Mouse (Mus musculus) G1E (cell line): Measurements from ENCODE around the gene Tinf2.

Experiments used
- CTCF ChIP-seq: IDR thresholded peaks from 2 replicates; pipeline ENCODE4 v1.5.1; 2012; ENCODE audit warnings: low read depth, low read length, inconsistent platforms, mixed read lengths
- GATA1 ChIP-seq: IDR thresholded peaks from 2 replicates; pipeline ENCODE4 v1.6.1; 2012; ENCODE audit warnings: borderline replicate concordance, low read length, inconsistent platforms, mixed read lengths
- POLR2AphosphoS5 ChIP-seq: IDR thresholded peaks from 2 replicates; pipeline ENCODE4 v1.6.1; 2012; ENCODE audit warnings: low read depth, low read length, inconsistent platforms; ENCODE audit not compliant: insufficient replicate concordance
- TAL1 ChIP-seq: conservative IDR thresholded peaks from 2 replicates; pipeline ENCODE4 v1.6.1; 2012; ENCODE audit warnings: low read depth, low read length, inconsistent platforms, mixed read lengths

DNA sequence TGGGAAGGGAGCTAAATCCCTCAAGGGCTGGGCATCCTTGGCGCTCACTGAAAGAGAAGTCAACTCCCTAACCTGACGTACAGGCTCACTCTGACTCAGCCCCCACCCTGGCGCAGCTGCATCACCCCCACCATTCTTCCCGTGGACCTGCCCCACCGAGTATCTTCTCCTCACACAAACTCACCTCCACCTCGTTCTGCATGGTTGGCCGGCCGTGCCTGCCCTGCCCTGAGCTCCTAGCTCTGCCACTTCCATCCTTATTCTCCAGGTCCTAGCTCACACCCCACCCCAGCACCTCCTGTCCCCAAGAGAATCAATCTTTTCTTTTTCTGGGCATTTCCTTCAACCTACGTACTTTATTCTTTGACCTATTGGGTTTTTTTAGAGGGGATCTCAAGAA, 19.5 kb upstream of the Tinf2 start:
- no peak for TF ChIP-seq CTCF
- TF ChIP-seq TAL1 = no peak
- no peak for TF ChIP-seq POLR2AphosphoS5
- no peak for TF ChIP-seq GATA1
